Mouse (Mus musculus): Measurements from ENCODE around the gene Plekha4.

The Plekha4 gene

GRCm38 (mm10) chr7:45568601-45569473 lies 42.7 kb downstream of the Plekha4 start:
- no peak for DNase-seq (ENCODE audit: low spot score)

GRCm38 (mm10) chr7:45570103-45570741 lies 44.1 kb downstream of the Plekha4 start, which contains the start of gene Bcat2:
Gene Bcat2, plus strand, starts transcription at chr7:45570153.
- peak; percentile 64 for DNase-seq (ENCODE audit: low spot score)

- no peak for DNase-seq (ENCODE audit: low spot score)
These were observed 45.8 kb downstream of the Plekha4 start for GRCm38 (mm10) chr7:45571966-45572365.

- no peak for DNase-seq (ENCODE audit: low spot score)
These were observed 47.8 kb downstream of the Plekha4 start for GRCm38 (mm10) chr7:45573954-45574353.

- DNase-seq (ENCODE audit: low spot score): no peak
These were observed 48.6 kb downstream of the Plekha4 start for GRCm38 (mm10) chr7:45574472-45575379.

GRCm38 (mm10) chr7:45585923-45586322 lies 59.8 kb downstream of the Plekha4 start:
- no peak for DNase-seq (ENCODE audit: low spot score)

GRCm38 (mm10) chr7:45587631-45588592 lies 61.8 kb downstream of the Plekha4 start:
- no peak for DNase-seq (ENCODE audit: low spot score)

- DNase-seq (ENCODE audit: low spot score): peak; percentile 98
These were observed 63.0 kb downstream of the Plekha4 start for GRCm38 (mm10) chr7:45589173-45589572.

GRCm38 (mm10) chr7:45589898-45590297 lies 63.8 kb downstream of the Plekha4 start:
- no peak for DNase-seq (ENCODE audit: low spot score)

- no peak for DNase-seq (ENCODE audit: low spot score)
These were observed 64.7 kb downstream of the Plekha4 start for GRCm38 (mm10) chr7:45590874-45591273.

GRCm38 (mm10) chr7:45591880-45592279 lies 65.8 kb downstream of the Plekha4 start:
- no peak for DNase-seq (ENCODE audit: low spot score)

- peak; percentile 71 for DNase-seq (ENCODE audit: low spot score)
These were observed 67.1 kb downstream of the Plekha4 start for GRCm38 (mm10) chr7:45593118-45593815.

GRCm38 (mm10) chr7:45595176-45595575 lies 69.0 kb downstream of the Plekha4 start:
- DNase-seq (ENCODE audit: low spot score): no peak

GRCm38 (mm10) chr7:45596107-45596506 lies 70.0 kb downstream of the Plekha4 start:
- DNase-seq (ENCODE audit: low spot score): no peak

GRCm38 (mm10) chr7:45597013-45597412 lies 70.9 kb downstream of the Plekha4 start:
- DNase-seq (ENCODE audit: low spot score): no peak

GRCm38 (mm10) chr7:45597527-45597926 lies 71.4 kb downstream of the Plekha4 start:
- no peak for DNase-seq (ENCODE audit: low spot score)

GRCm38 (mm10) chr7:45598960-45599879 lies 73.1 kb downstream of the Plekha4 start:
- no peak for DNase-seq (ENCODE audit: low spot score)

All from layer of hippocampus, adult 11-12 months (tissue).